Mouse (Mus musculus) macrophage (primary cell): ENCODE data around the gene E030018B13Rik. TPM values are rescaled to one million over a fixed set of nuclear protein-coding genes. Genes with fewer than 3 reads are reported as not detected.
A peak's percentile ranks its signal among the peaks of the same experiment; 100 is the strongest.

Experiments
- H3K27ac ChIP-seq: fragments of 350-480 bp; formaldehyde crosslinking; 2 replicates; pipeline ENCODE4 v1.9.0; 2021
- H3K36me3 ChIP-seq: fragments of 350-480 bp; formaldehyde crosslinking; 2 replicates; pipeline ENCODE4 v1.9.0; 2021; ENCODE audit errors: inconsistent target
- H3K4me3 ChIP-seq: fragments of 350-480 bp; formaldehyde crosslinking; 2 replicates; pipeline ENCODE4 v1.9.0; 2021; ENCODE audit errors: inconsistent target
- H3K79me2 ChIP-seq: fragments of 350-480 bp; formaldehyde crosslinking; 2 replicates; pipeline ENCODE4 v1.9.0; 2021; ENCODE audit errors: inconsistent target
- WGBS: methylation state at CpG from one replicate; pipeline ENCODE4 v1.1.7; 2026; ENCODE audit warnings: inconsistent platforms; ENCODE audit not compliant: missing documents; 5-methylcytosine and 5-hydroxymethylcytosine counted together
- polyA plus RNA-seq: library from polyadenylated mRNA; stranded (reverse); fragments of 250-400 nt; gene quantifications from 3 replicates; pipeline ENCODE4 v1.2.4, GENCODE M21; 2018; ENCODE audit warnings: inconsistent platforms

E030018B13Rik gene
- polyA plus RNA-seq, 1 experiment from 2014 or later, result not detected

- Histone ChIP-seq H3K79me2 (peaks cover 96% of the 10 kb centered on the region), H3K4me3 (no peak overlapping the region), H3K36me3 (no peaks in the 10 kb centered on the region), H3K27ac (no peak overlapping the region)
- 97% methylated on average over 3 of the region's 3 CpGs for WGBS
Observed at GRCm38 (mm10) chr7:63932461-63932860, 15.8 kb downstream of the E030018B13Rik start.

- H3K4me3 ChIP-seq, result no peak overlapping the region
- peaks cover 82% of the 10 kb centered on the region for H3K79me2 ChIP-seq
- H3K36me3 ChIP-seq, result no peaks in the 10 kb centered on the region
- no peak overlapping the region for H3K27ac ChIP-seq
- WGBS, result 32% methylated on average over 5 of the region's 6 CpGs
Observed at GRCm38 (mm10) chr7:63933905-63934304, 17.2 kb downstream of the E030018B13Rik start.

GRCm38 (mm10) chr7:63934530-63934929, 17.9 kb downstream of the E030018B13Rik start:
- 85% methylated on average over 1 of the region's 1 CpGs for WGBS
- no peaks in the 10 kb centered on the region for H3K36me3 ChIP-seq
- peaks cover 76% of the 10 kb centered on the region for H3K79me2 ChIP-seq
- H3K4me3 ChIP-seq, result no peak overlapping the region
- no peak overlapping the region for H3K27ac ChIP-seq

GRCm38 (mm10) chr7:63935809-63936187, 19.1 kb downstream of the E030018B13Rik start:
- WGBS, result 35% methylated on average over 7 of the region's 8 CpGs
- H3K79me2 ChIP-seq, result peaks cover 63% of the 10 kb centered on the region
- H3K27ac ChIP-seq, result peak overlapping the region; percentile 85

GRCm38 (mm10) chr7:63936188-63936985, 19.7 kb downstream of the E030018B13Rik start:
- Histone ChIP-seq H3K27ac (peak overlapping the region; percentile 85), H3K4me3 (peak overlapping the region; percentile 73), H3K36me3 (no peaks in the 10 kb centered on the region), H3K79me2 (peaks cover 57% of the 10 kb centered on the region)
- under 1% methylated on average over 33 of the region's 34 CpGs for WGBS

More at GRCm38 (mm10) chr7:63935809-63936187, 19.1 kb downstream of the E030018B13Rik start:
- Histone ChIP-seq H3K4me3 (peak overlapping the region; percentile 73), H3K36me3 (no peaks in the 10 kb centered on the region)

- no peaks in the 10 kb centered on the region for H3K36me3 ChIP-seq
- peak overlapping the region; percentile 73 for H3K4me3 ChIP-seq
- H3K79me2 ChIP-seq, result peaks cover 52% of the 10 kb centered on the region
- peak overlapping the region; percentile 85 for H3K27ac ChIP-seq
- 0% methylated on average over 11 of the region's 11 CpGs for WGBS
Observed at GRCm38 (mm10) chr7:63936986-63937235, 20.3 kb downstream of the E030018B13Rik start.

- under 1% methylated on average over 72 of the region's 88 CpGs for WGBS
- Histone ChIP-seq H3K79me2 (peaks cover 46% of the 10 kb centered on the region), H3K36me3 (no peaks in the 10 kb centered on the region), H3K27ac (peak overlapping the region; percentile 85), H3K4me3 (peak overlapping the region; percentile 73)
Observed at GRCm38 (mm10) chr7:63937236-63938065, 20.8 kb downstream of the E030018B13Rik start.

GRCm38 (mm10) chr7:63938066-63938913, 21.6 kb downstream of the E030018B13Rik start:
- Histone ChIP-seq H3K27ac (no peak overlapping the region), H3K36me3 (no peaks in the 10 kb centered on the region), H3K4me3 (peak overlapping the region; percentile 28; the same call in 1 of the 2 replicates), H3K79me2 (peaks cover 38% of the 10 kb centered on the region)
- under 1% methylated on average over 109 of the region's 121 CpGs for WGBS

GRCm38 (mm10) chr7:63938914-63939396, 22.3 kb downstream of the E030018B13Rik start, which contains the start of gene Klf13:
TSS of gene Klf13 (minus strand) at chr7:63938915.
- Histone ChIP-seq H3K79me2 (peaks cover 31% of the 10 kb centered on the region), H3K27ac (peak within 1 kb of the TSS; percentile 75), H3K36me3 (no peaks in the 10 kb centered on the region), H3K4me3 (peak within 1 kb of the TSS; percentile 42)
- under 1% methylated on average over 43 of the region's 50 CpGs for WGBS

- Histone ChIP-seq H3K27ac (peak overlapping the region; percentile 75), H3K4me3 (peak overlapping the region; percentile 42), H3K79me2 (peaks cover 26% of the 10 kb centered on the region), H3K36me3 (no peaks in the 10 kb centered on the region)
- 0% methylated on average over 39 of the region's 39 CpGs for WGBS
Observed at GRCm38 (mm10) chr7:63939397-63939951, 22.8 kb downstream of the E030018B13Rik start.

- WGBS, result 66% methylated on average over 5 of the region's 5 CpGs
Observed at GRCm38 (mm10) chr7:63940321-63940720, 23.7 kb downstream of the E030018B13Rik start.

GRCm38 (mm10) chr7:63941050-63941449, 24.4 kb downstream of the E030018B13Rik start:
- Histone ChIP-seq H3K4me3 (no peak overlapping the region), H3K27ac (no peak overlapping the region), H3K36me3 (no peaks in the 10 kb centered on the region), H3K79me2 (peaks cover 10% of the 10 kb centered on the region)
- 83% methylated on average over 3 of the region's 3 CpGs for WGBS

More at GRCm38 (mm10) chr7:63940321-63940720, 23.7 kb downstream of the E030018B13Rik start:
- peak overlapping the region; percentile 75 for H3K27ac ChIP-seq
- no peaks in the 10 kb centered on the region for H3K36me3 ChIP-seq
- no peak overlapping the region for H3K4me3 ChIP-seq
- H3K79me2 ChIP-seq, result peaks cover 18% of the 10 kb centered on the region

GRCm38 (mm10) chr7:63941501-63941900, 24.8 kb downstream of the E030018B13Rik start:
- Histone ChIP-seq H3K27ac (no peak overlapping the region), H3K4me3 (no peak overlapping the region), H3K36me3 (no peaks in the 10 kb centered on the region), H3K79me2 (peaks cover 6% of the 10 kb centered on the region)
- 32% methylated on average over 4 of the region's 4 CpGs for WGBS

GRCm38 (mm10) chr7:63943946-63944345, 27.3 kb downstream of the E030018B13Rik start:
- Histone ChIP-seq H3K4me3 (no peak overlapping the region), H3K79me2 (no peaks in the 10 kb centered on the region), H3K27ac (no peak overlapping the region), H3K36me3 (no peaks in the 10 kb centered on the region)
- WGBS, result 56% methylated on average over 1 of the region's 2 CpGs
